12 mouse cellular contexts compared by ENCODE assay signal in genomic region chr6:91752884-91753283, GRCm38 (mm10).
DNase-seq lines count a peak whose midpoint lies in the region; ATAC-seq and TF ChIP-seq lines count a peak whose summit lies in the region.
"Had no signal": no experiment of that assay in that cellular context is flagged by ENCODE, and none has a peak within 500 bp of the region (broad histone marks: within the 10 kb centered on the region; RNA-seq: fewer than 3 reads in every experiment).

No protein-coding gene starts in this region.

- H3K27ac ChIP-seq in gastrocnemius, adult 2 months = peak overlapping the region; percentile 25
- H3K27ac ChIP-seq in left cerebral cortex, adult 2 months = peak overlapping the region; percentile 81
- H3K27ac ChIP-seq in cortical plate, adult 2 months (ENCODE audit: insufficient read depth, low read length) = peak overlapping the region; percentile 48; the same call in 1 of the 2 replicates
- H3K27ac ChIP-seq: lung, embryonic 15.5 days had no signal

- no peak for TF ChIP-seq CTCF in gastrocnemius, adult 2 months (IDR thresholded peaks at IDR 0.05)
- TF ChIP-seq CTCF in left cerebral cortex, adult 2 months (IDR thresholded peaks at IDR 0.05) = no peak
- TF ChIP-seq CTCF in cortical plate, adult 2 months (IDR thresholded peaks at IDR 0.05; ENCODE audit: extremely low read depth, insufficient read depth, low read length) = no peak

- H3K4me3 ChIP-seq in gastrocnemius, adult 2 months = no peak overlapping the region
- H3K4me3 ChIP-seq in left cerebral cortex, adult 2 months = no peak overlapping the region
- no peak overlapping the region for H3K4me3 ChIP-seq in cortical plate, adult 2 months (ENCODE audit: insufficient read depth, low read length)
- H3K4me3 ChIP-seq: lung, embryonic 15.5 days had no signal

- ATAC-seq in cerebellum, adult (ENCODE audit: insufficient number of reproducible peaks, low FRiP score, low TSS enrichment) = no peak
- ATAC-seq in activated CD4-positive, CD25-positive, alpha-beta regulatory T cell, adult 4 months = no peak
- ATAC-seq: forebrain, embryonic 16.5 days; Patski had no signal

- DNase-seq in gastrocnemius, adult 2 months = peak; percentile 25
- DNase-seq in gastrocnemius, postnatal 14 days = no peak
- no peak for DNase-seq in left cerebral cortex, adult 2 months (ENCODE audit: extremely low spot score in 1 of 2, low spot score in 2 of 2)
- no peak for DNase-seq in left cerebral cortex, adult 11 months (ENCODE audit: low spot score)
- DNase-seq in kidney, postnatal 14 days = peak; percentile 85
- DNase-seq: embryo, embryonic 11 days had no signal

- peaks cover 14% of the 10 kb centered on the region for H3K4me1 ChIP-seq in cortical plate, adult 2 months (ENCODE audit: control insufficient read depth, insufficient read depth, low read length)

- intact Hi-C loops in gastrocnemius, adult 2 months (cut with DNase I) = no loop called here
- intact Hi-C loops in gastrocnemius, postnatal 14 days (cut with DNase I; ENCODE audit: low total_unique reads) = loop anchor here (5.0 kb wide), 1 partner anchor 231 kb away; no protein-coding TSS in a partner anchor
- intact Hi-C loops in left cerebral cortex, adult 2 months (cut with DNase I) = no loop called here

- TF ChIP-seq POLR2A in cortical plate, adult 2 months (IDR thresholded peaks at IDR 0.05; ENCODE audit: extremely low read depth, insufficient read depth, low read length) = no peak

Comparison
In these comparisons a context has a peak if more than half of its experiments do, and no peak if none do; other contexts are left out.
1. DNase-seq: peak in gastrocnemius, adult 2 months (single experiment) and kidney, postnatal 14 days (single experiment); none in gastrocnemius, postnatal 14 days (single experiment), left cerebral cortex, adult 2 months (0 of 2) and left cerebral cortex, adult 11 months (single experiment).
2. H3K27ac ChIP-seq: peak in every context shown above with its lines; median percentile 81 in left cerebral cortex, adult 2 months; 48 in cortical plate, adult 2 months; 25 in gastrocnemius, adult 2 months.